Mouse (Mus musculus): ENCODE data around the gene Fosb.

The Fosb gene

DNA sequence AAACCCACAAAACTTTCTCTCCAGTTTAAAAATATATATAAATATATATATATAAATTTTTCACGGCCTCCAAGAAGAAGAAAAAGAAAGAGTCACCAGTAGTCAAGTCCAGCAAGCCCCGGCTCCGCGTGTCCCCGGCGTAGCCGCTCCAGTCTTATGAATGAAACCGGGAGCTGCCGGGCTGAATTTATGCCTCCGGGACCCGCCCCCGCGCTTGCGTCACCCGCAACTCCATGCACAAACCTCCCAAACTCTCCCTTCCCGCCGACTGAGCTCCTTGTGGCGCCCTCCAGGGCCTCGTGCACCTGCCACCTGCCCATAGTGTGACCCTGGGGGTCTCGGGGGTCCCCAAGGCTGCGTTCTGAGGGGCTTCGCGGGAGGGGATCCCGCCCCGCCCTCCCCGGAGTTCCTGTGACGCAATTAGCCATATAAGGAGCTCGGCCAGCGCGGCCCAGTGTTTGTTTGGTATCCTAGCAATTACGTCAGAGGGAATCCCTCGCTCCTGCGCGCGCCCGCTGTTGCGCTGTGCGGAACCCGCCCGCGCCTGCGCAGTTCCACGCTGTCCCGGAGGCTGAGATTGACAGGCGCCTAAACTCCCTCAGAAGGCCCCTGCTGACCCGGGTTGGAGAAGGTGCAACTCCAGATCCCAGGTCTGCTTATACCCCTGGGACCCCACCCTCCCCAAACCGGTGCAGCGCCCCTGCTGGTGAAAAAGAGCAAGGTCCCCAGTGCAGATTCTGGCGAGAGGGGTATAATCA lies at the start of gene Fosb:
Fosb (minus strand) TSS at position 168 of the 758 bp plus-strand sequence.
- DNase-seq (ENCODE audit: low spot score in 2 of 2) = peak; percentile 91 to 93

DNA sequence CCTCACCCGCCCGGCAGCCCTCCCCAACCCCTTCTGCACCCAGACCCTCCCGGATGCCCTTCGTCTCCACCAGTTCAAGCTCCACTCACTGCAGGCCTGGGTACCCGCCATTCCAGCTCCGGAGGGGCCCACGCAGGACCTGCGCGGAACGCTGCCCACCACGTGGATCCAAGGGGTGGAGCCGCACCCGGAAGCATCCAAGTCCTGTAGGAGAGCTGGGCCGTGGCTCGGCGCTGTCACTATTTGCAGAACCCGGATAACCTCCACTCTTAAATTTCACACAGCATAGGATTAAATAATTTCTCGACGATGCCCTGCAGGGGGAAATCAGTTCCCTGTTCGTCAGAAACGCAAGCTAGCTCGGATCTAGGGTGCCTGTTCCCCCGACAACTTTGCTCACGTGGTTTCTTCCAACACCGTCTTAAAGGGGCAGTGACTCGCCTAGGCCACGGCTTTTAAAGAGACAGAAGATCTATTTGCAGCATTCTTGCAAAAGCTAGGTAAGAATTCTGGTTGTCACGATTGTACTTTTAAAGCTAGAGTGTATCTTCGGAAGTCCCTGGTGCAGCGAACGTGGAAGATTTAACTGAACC lies 49.5 kb upstream of the Fosb start, which contains the start of the genes Cd3eap and Ppp1r13l:
Cd3eap (minus strand) TSS at position 185 of the 593 bp plus-strand sequence.
Ppp1r13l (plus strand) TSS at position 451 of the 593 bp plus-strand sequence.
- peak; percentile 75 to 85 for DNase-seq (ENCODE audit: low spot score in 2 of 2)

DNA sequence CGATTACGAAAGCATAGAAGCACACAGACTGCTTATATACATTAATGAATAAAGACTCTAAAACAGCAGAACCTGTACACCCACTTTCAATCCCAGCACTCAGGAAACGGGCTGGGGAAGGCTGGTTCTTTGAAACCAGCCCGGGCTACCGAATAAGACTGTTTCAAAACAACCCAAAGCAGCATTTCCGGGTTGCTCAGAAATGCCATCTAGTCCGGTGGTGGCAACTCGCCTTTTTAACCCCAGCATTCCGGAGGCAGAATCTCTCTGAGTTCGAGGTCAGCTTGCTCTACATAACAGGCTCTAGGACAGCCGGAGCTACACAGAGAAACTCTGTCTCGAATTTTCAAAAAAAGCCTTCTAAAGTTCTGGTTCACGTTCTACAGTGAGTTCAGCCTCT lies 48.8 kb upstream of the Fosb start:
- no peak for DNase-seq (ENCODE audit: low spot score in 2 of 2)

DNA sequence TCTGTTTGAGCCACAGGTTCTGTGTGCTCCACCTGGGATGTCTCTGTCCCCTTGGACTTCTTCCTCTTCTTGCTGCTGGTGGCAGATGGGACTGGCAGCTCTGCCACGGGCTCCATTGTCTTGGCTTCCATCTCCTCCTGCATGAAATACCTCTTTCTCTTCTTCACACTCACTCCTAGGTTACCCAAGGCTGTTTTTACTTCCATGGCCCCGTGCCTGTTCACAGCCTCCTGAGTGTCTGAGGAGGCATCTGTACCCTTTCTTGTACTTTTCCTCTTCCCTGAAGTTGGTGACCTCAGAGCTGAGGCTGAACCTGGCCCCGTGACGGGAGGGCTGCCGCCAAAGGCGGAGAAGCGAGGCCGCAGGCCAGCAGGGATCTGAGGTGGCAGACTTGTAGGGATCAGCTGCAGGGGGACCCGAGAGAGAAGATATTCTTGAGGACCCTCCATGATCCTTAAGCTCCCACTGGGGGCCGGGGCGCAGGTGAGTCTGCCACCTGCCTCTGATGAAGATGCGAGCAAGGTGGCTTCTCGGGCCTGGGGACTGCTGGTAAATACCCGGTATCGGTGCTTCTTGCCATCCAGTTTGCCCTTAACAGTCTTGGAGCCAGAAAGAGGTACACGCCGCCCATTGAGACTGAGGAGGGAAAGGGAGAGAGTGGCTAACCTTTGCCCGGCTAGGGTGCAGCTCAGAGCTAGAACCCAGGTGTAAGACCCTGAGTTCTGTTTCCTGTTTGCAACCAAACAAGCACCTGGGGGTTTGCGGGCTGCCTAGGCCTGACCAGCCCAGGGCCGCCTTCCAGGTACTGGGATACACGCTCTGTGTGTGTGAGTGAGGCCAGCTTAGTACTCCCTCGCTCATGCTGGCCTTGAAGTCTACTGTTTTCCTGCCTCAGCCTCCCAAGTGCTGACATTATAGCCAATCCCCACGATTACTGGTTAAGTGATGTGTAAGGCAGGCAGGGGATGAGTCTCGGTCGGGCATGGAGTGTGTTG lies 47.8 kb upstream of the Fosb start:
- no peak for DNase-seq (ENCODE audit: low spot score in 2 of 2)

DNA sequence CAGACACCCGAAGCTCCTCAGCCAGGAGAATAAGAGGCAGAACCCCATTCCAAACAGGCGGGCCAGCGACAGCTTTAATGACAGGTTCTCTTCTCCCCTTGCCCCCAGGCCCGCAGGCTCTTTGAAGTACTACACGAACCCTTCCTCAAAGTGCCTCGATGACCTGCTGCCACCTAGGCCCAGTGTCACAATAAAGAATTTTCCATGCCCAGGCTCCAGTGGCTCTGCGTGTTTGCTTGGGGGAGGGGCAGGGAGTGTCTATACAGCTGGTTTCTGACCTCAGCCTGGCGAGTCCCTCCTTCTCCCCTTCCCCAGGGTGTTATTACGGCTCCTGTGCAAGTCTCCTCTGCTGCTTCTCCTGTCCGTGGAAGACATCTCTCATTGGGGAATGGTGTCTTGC lies 46.5 kb upstream of the Fosb start:
- DNase-seq (ENCODE audit: low spot score in 2 of 2) = no peak

DNA sequence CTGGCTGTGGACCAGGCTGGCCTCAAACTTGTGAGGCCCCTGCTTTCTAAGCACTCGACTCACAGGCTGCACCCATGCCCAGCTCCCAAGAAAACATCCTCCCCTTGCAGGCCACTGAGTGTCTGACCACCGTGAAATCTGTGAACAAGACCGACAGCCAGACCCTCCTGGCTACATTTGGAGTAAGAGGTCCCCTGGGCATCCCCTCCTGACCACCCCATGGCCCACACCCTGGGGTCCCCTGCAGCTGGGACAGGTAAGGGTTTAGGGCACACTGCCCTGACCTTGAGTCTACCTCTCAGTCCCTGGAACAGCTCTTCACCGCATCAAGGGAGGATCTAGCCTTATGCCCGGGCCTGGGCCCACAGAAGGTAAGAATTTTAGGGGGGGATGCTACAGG lies 45.1 kb upstream of the Fosb start:
- DNase-seq (ENCODE audit: low spot score in 2 of 2) = no peak

DNA sequence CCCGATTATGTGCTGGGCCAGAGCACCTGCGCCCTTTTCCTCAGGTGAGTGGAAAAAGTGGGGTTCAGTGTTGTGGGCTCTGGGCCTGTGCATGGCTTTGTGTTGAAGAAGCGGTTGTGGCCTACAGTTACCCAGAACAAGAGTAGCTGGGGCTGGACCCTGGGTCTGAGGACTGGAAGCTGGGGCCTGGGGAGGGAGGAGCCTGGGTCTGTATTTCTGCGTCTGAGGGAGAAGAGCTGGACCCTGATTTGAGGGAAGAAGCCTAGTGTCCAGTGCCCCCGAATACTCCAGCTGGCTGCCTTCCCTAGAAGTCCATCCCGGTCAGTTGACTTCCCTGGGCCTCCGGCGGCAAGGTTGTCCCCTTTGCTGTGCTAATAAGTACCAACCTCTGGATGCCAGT lies 40.4 kb upstream of the Fosb start:
- DNase-seq (ENCODE audit: low spot score in 2 of 2) = no peak

DNA sequence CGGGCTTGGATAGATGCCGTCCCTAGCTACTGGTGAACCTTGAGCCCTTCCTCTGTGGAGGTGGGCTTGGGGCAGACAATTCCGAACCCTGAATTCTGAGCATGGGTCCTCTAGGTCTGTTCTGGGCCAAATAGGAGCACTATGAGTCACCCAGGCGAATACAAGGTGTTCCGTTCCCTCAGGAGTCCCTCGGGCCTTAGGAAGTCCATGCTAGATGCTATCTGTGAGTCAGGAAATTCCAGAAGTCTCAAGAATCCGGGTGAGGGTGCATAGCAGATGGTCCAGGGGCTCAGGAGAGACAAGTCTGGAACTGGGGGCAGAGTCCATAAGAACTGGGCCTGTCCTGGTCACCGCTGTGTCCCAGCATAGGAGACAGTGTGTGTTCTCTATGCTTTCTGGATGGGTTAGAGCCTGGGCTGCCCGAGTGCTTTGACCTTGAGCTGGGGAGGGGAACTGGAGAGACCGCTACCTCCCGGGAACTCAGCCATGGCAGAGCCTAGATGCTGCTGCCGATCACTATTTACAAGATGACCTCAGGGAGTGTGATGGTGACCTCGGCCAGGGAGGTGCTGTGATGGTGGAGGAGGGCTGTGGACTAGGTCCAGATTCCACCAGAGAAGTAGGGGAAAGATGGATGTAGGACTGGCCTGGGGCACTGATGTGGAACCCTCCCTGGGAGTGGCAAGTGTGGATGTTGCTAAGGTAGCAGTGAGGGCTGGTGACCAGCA lies 39.5 kb upstream of the Fosb start:
- DNase-seq (ENCODE audit: low spot score in 2 of 2) = no peak

DNA sequence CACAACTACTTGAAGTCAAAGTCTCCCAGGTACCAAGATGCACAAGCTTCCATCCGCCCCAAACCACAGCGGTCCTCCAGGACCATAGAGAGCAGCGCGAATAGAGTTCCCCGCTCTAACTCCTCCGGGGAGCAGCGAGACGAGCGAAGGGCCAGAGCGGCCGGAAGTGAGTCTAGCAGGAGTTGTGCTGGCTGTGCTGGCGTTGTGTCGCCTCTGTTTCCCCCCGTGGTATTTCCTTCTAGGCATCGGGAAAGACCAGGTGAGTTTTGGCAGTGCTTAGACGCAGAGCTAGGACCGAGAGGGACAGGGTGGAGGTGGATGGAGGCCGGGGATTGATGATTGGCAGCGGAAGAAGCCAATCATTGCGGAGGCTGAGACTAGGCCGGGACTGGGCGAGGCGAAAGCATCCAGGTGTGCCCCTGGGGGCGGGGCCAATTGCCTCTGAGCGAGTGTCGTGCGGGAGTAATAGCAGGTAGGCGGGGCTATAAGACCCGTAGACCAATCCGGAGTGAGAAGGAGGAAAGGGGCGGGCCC lies 35.2 kb upstream of the Fosb start:
- DNase-seq (ENCODE audit: low spot score in 2 of 2) = peak; percentile 92 to 95

DNA sequence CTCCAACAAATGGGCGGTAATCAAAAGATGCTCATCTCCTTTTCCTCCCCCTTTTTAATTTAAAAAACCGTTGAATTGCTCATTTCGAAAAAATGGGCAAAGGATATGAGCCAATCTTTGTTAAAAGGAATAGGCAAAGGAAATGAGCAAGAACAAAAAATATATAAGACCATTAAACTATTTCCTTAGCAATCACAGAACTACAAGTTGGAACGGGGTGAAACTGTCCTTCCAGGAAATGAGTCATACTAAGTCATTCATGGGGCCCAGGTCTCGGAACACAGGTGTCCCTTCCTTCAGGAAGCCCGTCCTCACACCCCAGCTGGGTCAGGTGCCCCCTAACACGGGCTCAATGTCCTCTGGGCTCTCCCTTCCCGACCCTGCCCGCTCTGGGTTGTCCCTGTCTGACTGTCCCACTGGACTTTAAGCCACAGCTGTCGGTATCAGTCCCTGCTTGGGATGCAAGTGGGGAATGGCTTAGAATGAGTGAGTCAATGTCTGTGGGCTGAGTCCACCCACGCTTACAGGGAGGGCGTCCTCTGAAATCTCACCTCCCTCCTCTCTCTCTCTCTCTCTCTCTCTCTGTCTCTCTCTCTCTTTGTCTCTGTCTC lies 34.5 kb upstream of the Fosb start, which contains the start of gene Ercc1:
Ercc1 (plus strand) TSS at position 542 of the 611 bp plus-strand sequence.
- no peak for DNase-seq (ENCODE audit: low spot score in 2 of 2)

DNA sequence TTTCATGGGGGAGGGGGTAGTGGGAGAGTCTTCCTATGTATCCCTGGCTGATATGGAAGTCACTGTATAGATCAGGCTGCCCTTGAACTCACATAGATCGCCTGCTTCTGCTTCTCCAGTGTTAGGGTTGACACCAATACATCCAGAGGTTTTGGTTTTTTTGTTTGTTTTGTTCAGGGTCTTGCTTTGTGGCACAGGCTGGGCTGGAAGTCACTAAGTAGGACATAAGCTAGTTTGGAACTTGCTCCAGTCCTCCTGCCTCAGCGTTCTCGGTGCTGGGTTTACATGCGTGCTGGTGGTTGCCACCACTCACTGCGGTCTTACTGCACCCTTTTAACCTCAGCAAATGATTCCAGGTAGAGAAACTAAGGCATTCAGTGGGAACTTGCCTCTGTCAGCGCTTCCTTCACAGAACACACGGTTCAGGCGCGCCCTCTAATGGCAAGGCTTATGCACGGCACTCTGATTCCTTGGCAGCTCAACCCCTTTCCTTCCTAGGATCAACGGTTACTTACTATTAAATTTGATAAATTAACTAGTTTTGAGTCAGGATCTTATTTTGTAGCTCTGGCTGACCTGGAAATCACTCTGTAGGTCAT lies 33.5 kb upstream of the Fosb start:
- peak; percentile 62 to 68 for DNase-seq (ENCODE audit: low spot score in 2 of 2)

DNA sequence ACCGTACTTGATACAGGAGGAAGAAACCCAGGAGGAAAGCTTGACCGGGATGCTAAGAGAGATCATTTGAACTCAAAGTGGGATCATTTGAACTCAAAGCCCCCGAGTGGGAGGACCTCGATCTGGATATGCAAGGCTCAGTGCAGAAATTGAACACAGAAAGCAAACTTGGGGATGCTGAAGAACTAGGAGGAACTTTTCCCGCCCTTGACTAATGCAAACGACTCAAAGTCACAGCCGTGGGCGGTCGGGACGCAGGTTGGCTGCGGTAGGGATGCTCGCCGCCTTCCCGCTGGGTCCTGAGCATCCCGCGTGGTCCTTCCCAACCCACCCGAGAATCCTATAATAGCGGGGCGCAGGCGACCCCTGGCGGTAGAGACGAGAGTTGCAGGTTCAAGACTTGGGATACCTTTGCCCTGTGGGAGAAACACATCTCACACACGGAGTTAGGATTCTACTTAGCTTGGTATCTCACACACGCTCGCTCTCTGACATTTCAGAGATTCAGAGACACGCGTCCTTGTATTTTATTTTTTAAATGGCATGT lies 32.7 kb upstream of the Fosb start:
- peak; percentile 81 to 86 for DNase-seq (ENCODE audit: low spot score in 2 of 2)

DNA sequence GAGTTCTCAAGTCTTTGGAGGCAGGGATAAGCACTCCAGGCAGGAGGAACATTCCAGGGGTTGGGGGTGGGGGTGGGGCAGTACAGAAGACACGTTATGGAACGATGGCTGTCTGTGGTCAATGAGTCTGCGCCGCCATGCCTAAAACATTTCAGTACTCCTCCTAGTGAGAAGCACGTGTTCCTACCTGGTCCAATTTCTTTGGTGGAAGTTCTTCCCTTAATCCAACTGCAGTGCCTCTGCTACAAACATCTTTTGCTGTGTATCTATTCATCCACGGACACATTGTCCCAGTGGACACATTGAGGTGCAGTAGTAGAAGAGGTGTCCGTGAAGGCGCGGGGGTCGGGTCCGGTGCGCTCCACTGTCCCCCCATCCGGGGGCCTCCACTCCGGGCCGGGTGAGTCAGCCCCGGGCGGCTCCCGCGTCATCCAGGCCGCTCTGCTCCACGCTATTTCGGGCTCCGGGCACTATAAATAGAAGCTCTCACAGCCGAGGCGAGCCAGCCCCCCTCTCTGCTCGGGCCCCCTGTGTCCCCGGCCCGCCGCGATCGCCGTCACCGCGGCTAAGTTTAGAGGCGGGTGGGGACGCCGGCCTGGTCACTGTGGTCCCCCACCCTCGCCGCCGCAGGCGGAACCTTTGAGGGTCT lies 32.0 kb upstream of the Fosb start:
- DNase-seq (ENCODE audit: low spot score in 2 of 2) = no peak

DNA sequence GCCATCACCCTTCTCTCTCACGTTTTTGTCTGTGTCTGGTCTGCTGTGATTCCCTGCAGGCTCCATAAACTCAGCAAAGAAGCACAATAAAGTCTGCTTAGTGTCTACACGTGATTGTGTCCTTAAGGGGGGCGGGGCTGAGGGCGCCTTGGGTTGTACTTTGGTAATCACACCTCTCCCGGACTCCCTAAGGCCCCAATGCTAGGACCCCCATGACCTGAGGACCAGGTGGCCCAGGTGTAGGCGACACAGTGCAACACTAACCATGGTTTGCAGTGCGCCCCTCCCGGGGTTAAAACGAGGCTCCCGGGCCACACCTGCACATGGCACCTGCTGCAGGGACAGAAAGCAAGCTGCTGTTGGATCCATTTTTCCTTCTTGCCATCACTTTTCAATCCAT lies 31.4 kb upstream of the Fosb start:
- no peak for DNase-seq (ENCODE audit: low spot score in 2 of 2)

DNA sequence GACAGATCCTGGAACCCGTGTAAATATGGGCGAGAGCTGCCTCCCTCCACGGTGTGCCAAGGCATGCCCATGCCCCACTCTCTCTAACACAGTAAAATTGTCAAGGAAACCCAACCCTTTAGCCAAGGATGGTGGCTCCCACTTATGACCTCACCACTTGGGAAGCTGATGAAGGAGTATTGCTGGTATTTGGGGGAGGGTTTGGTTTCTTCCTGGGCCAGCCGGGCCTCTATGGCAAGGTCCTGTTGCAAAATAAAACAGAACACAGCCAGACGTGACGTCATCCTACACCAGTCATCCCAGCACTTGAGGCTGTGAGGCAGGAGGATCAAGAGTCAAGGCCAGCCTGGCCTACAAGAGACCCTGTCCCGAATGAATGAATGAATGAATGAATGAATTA lies 28.7 kb upstream of the Fosb start:
- DNase-seq (ENCODE audit: low spot score in 2 of 2) = no peak

DNA sequence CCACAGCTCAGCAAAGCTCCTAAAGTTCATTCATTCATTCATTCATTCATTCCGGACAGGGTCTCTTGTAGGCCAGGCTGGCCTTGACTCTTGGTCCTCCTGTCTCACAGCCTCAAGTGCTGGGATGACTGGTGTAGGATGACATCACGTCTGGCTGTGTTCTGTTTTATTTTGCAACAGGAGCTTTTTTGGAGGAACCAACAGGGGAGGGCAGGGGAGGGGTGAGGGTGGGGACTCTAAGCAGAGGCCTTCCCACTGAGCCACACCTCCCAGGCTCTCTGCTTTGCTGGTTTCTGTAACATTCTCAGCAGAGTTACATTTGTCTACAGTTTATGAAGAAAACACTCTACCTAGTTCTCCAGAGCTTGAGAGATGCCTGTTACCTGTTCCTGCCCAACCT lies 28.2 kb upstream of the Fosb start:
- DNase-seq (ENCODE audit: low spot score in 2 of 2) = no peak

DNA sequence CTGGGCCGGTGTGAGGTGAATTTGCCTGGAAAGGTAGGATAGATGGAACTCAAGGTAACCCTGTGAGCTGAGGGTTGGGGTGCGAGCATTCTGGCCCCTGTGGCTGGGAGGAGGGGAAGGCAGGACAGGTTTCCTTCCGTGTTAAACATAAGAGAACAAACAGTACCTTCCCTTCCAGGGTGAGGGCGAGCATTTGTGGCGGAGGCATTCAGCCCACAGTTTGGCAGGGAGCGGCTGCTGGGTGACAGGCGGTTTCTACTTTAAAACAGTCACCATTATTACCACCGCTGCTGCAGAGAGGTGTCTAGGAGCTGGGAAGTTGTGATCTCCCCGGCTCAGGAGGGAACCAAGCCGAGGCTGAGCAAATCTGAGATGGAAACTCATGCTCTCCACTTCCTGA lies 27.3 kb upstream of the Fosb start:
- no peak for DNase-seq (ENCODE audit: low spot score in 2 of 2)

DNA sequence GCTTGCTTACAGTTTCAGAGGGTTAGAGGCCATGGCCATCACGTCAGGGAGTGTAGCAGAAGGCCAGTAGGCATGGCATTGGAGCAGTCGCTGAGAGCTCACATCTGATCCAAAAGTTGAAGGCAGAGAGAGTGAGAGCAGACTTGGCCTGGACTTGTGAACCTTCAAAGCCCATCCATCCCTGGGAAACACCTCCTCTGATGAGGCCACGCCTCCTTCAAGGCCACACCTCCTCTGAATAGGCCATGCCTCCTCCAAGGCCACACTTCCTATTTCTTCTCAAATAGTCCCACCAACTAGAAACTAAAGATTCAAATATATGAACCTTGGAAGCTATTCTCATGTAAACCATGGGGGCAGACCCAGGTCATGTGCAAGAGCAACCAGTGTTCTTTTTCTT lies 25.7 kb upstream of the Fosb start:
- no peak for DNase-seq (ENCODE audit: low spot score in 2 of 2)

DNA sequence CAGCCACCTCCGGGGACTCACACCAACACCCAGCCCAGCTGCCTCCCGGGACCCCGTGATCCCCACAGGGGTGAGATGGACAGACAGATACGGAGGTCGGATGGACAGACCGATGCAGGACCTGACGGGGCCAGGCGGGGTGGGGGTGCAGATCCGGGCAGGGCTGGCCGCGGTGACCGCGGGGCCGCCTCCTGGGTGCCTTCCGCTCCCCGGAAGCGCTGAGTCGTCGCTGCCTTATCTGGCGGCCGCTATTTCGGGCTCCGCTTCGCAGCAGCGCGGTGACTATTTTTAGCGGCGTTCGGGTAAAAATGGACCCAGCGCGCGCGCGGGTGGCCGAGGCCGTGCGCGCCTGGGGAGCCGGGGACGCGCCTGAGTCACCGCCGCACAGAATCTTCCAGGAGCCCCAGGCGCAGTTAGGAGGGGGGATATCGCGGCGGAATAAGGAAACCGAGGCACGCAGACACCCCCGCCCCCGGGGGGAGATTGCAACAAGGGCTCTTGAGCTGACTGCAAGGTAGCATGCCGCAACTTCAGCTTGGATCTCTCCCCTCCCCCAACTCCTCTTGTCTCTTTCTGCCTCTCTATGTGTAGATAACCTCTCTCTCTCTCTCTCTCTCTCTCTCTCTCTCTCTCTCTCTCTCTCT lies 23.0 kb upstream of the Fosb start:
- DNase-seq (ENCODE audit: low spot score in 2 of 2) = peak; percentile 59 to 68
